Mouse (Mus musculus) liver, adult 2 months (tissue): Measurements from ENCODE around the gene Rack1.

ENCODE experiments used
- CTCF ChIP-seq: fragments of 200-500 bp; IDR thresholded peaks from 2 replicates; pipeline ENCODE4 v1.5.1; 2011; ENCODE audit warnings: low read depth, low read length, control low read depth
- POLR2A ChIP-seq: fragments of 200-500 bp; IDR thresholded peaks from 2 replicates; pipeline ENCODE4 v1.6.1; 2011; ENCODE audit warnings: low read length, control low read depth; ENCODE audit not compliant: insufficient read depth; ENCODE audit errors: extremely low read depth

DNA sequence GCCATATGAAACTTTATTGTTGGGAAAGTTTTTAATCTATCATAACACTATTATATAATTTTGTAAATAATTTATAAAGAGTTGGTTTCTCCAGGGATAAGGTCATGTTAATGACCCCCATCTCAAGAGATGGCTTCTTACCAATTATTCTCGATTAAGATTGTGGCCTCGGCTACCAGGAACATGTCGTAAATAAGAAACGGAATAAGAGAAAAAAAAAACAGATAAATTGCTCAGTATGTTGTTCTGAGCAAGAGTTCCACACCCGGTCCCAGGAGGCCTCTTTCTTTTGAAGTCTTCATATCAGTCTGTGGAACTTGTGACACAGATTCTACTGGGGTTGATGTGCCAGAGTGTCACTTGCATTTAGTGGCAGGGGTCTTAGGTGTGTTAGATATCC, 41.1 kb downstream of the Rack1 start:
- no peak for TF ChIP-seq CTCF
- TF ChIP-seq POLR2A = no peak
